Mouse (Mus musculus) neural tube, embryonic 11.5 days (tissue): ENCODE measurements at regions not wholly inside any gene's neighbourhood (a gene's known extent, or its start where the extent isn't known, plus 50 kb on each side); places are given as distances from the start of the nearest gene placed in this dataset.

Source experiments
- ATAC-seq: fragments of 200-750 bp; cut with Nextera tagmentation; 2 replicates; pipeline ENCODE4 v1.8.0; 2017; ENCODE audit warnings: moderate number of reproducible peaks, mild to moderate bottlenecking, moderate TSS enrichment, moderate library complexity; ENCODE audit not compliant: insufficient read depth, low FRiP score, low TSS enrichment
- DNase-seq: peaks from one replicate; pipeline ENCODE4 v3.0.0-alpha.2; 2015; ENCODE audit warnings: low spot score
- H3K27ac ChIP-seq: fragments of 300-500 bp; sonication (generic); 2 replicates; pipeline ENCODE4 v1.5.1; 2014; ENCODE audit warnings: low read depth, mild to moderate bottlenecking, low read length
- H3K27me3 ChIP-seq: fragments of 300-500 bp; sonication (generic); 2 replicates; pipeline ENCODE4 v1.6.1; 2014; ENCODE audit warnings: mild to moderate bottlenecking, low read length, mixed read lengths; ENCODE audit not compliant: control insufficient read depth, insufficient read depth
- H3K36me3 ChIP-seq: fragments of 300-500 bp; sonication (generic); 2 replicates; pipeline ENCODE4 v1.6.1; 2014; ENCODE audit warnings: mild to moderate bottlenecking, low read length, moderate library complexity, mixed read lengths; ENCODE audit not compliant: control insufficient read depth, insufficient read depth
- H3K4me1 ChIP-seq: fragments of 300-500 bp; sonication (generic); 2 replicates; pipeline ENCODE4 v1.6.1; 2014; ENCODE audit warnings: low read length, mixed read lengths; ENCODE audit not compliant: control insufficient read depth, insufficient read depth
- H3K4me2 ChIP-seq: fragments of 300-500 bp; sonication (generic); 2 replicates; pipeline ENCODE4 v1.6.1; 2014; ENCODE audit warnings: low read depth, mild to moderate bottlenecking, moderate library complexity
- H3K4me3 ChIP-seq: fragments of 300-500 bp; sonication (generic); 2 replicates; pipeline ENCODE4 v1.5.1; 2014; ENCODE audit warnings: low read depth, low read length
- H3K9ac ChIP-seq: fragments of 300-500 bp; sonication (generic); 2 replicates; pipeline ENCODE4 v1.6.1; 2014; ENCODE audit warnings: mild to moderate bottlenecking, low read length
- H3K9me3 ChIP-seq: fragments of 300-500 bp; sonication (generic); 2 replicates; pipeline ENCODE4 v1.6.1; 2016; ENCODE audit warnings: low read length; ENCODE audit not compliant: control insufficient read depth
- WGBS: fragments of 180-500 bp; shearing (Covaris S2); extraction: QIAGEN DNeasy Blood & Tissue Kit; methylation state at CpG from one replicate; pipeline ENCODE4 v1.1.7; 2014; 5-methylcytosine and 5-hydroxymethylcytosine counted together

DNA sequence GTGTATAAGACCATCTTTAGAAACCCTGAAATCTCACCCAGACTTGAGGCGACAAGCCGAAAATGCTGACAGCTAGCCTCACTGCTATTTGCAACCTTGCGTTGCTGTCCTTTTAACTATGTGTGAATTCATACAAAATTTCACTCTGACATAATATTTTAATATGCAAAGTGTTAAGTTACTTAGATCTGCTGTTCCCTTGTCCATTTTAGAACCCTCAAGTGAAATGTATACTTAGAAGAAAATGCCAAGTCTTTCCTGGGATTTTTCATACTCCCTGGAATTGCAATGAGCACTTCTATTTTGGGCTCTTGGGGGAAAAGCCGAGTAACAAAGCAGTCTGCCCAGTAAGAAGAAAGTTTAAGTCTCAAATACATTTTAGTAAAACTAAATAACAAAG is 150.0 kb upstream of the Cttnbp2 start:
- DNase-seq (no peak), ATAC-seq (no peak)
- Histone ChIP-seq H3K9me3 (no peaks in the 10 kb centered on the region), H3K27ac (no peak overlapping the region), H3K36me3 (no peaks in the 10 kb centered on the region), H3K9ac (no peak overlapping the region), H3K4me3 (no peak overlapping the region), H3K4me1 (no peaks in the 10 kb centered on the region), H3K4me2 (no peak overlapping the region), H3K27me3 (no peaks in the 10 kb centered on the region)
- 91% methylated on average over 4 of the region's 4 CpGs for WGBS

DNA sequence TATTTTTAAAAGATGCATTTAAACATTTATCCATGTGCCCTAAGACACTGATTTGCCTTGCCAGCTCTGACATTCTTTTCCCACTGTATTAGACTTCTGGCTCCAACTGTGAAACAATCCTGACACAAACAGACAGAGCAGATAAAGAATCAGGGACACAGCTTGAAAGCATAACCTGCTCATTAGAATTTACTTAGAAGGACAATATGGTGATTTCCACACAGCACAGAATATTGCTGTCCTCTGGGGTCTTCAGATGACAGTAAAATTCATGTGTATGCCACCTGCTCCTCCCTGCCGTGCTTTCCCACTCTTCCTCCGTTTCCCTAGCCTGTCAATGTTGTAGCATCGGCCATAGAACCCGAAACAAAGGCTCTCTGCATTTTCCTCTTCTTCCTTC is 151.3 kb upstream of the Cttnbp2 start:
- no peak for DNase-seq
- Histone ChIP-seq H3K9me3 (no peaks in the 10 kb centered on the region), H3K36me3 (no peaks in the 10 kb centered on the region), H3K4me1 (no peaks in the 10 kb centered on the region), H3K9ac (no peak overlapping the region), H3K4me2 (no peak overlapping the region), H3K27me3 (no peaks in the 10 kb centered on the region), H3K4me3 (no peak overlapping the region), H3K27ac (no peak overlapping the region)
- WGBS = 74% methylated on average over 4 of the region's 4 CpGs
- peak; percentile 48; the same call in 1 of the 2 replicates for ATAC-seq

- no peaks in the 10 kb centered on the region for H3K9me3 ChIP-seq
- no peak overlapping the region for H3K4me2 ChIP-seq
- no peak overlapping the region for H3K9ac ChIP-seq
- no peak for DNase-seq
- no peaks in the 10 kb centered on the region for H3K4me1 ChIP-seq
- no peak overlapping the region for H3K4me3 ChIP-seq
- no peaks in the 10 kb centered on the region for H3K27me3 ChIP-seq
- 81% methylated on average over 4 of the region's 4 CpGs for WGBS
- H3K36me3 ChIP-seq = no peaks in the 10 kb centered on the region
- H3K27ac ChIP-seq = no peak overlapping the region
- no peak for ATAC-seq
Measured at GRCm38 (mm10) chr6:18666543-18666942, 151.9 kb upstream of the Cttnbp2 start.

- no peak for ATAC-seq
- WGBS = 74% methylated on average over 1 of the region's 1 CpGs
- Histone ChIP-seq H3K27me3 (no peaks in the 10 kb centered on the region), H3K4me1 (no peaks in the 10 kb centered on the region), H3K4me3 (no peak overlapping the region), H3K4me2 (no peak overlapping the region), H3K9ac (no peak overlapping the region), H3K27ac (no peak overlapping the region), H3K36me3 (no peaks in the 10 kb centered on the region), H3K9me3 (no peaks in the 10 kb centered on the region)
- no peak for DNase-seq
Measured at GRCm38 (mm10) chr6:18670677-18671076, 156.0 kb upstream of the Cttnbp2 start.

DNA sequence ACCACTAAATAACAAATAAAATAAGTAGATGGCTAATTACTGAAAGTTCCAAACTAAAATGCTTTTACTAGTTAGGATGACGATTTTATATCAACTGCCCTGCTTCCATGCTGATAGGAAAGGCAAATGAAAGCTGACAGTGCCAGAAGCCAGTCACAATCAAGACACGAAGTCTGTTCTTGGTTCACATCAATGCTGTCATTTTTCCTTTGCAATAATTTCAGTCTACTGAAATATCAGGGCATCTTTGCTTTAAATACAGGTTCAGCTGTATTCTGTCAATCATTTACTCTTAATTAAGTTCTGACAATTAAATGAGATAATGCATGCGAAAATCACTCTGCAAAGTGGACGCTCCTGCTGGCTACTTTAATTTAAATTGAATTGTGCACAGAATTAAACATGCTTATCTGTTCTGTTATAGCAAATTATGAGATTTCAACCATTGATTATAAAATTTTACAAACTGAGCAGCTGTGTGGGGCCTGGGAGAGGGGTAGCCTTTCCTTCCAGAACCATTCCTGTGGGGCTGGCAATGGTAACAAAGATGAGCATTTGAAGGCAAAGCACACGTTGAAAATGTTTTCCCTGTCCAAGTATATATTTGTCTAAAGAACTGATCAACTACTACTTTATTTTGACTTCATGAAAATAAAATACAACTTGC is 160.1 kb upstream of the Cttnbp2 start:
- H3K4me1 ChIP-seq = no peaks in the 10 kb centered on the region
- no peak overlapping the region for H3K4me3 ChIP-seq
- H3K27ac ChIP-seq = no peak overlapping the region
- no peaks in the 10 kb centered on the region for H3K27me3 ChIP-seq
- 86% methylated on average over 5 of the region's 5 CpGs for WGBS
- ATAC-seq (no peak), DNase-seq (no peak)
- no peak overlapping the region for H3K4me2 ChIP-seq
- H3K36me3 ChIP-seq = no peaks in the 10 kb centered on the region
- no peaks in the 10 kb centered on the region for H3K9me3 ChIP-seq
- H3K9ac ChIP-seq = no peak overlapping the region

DNA sequence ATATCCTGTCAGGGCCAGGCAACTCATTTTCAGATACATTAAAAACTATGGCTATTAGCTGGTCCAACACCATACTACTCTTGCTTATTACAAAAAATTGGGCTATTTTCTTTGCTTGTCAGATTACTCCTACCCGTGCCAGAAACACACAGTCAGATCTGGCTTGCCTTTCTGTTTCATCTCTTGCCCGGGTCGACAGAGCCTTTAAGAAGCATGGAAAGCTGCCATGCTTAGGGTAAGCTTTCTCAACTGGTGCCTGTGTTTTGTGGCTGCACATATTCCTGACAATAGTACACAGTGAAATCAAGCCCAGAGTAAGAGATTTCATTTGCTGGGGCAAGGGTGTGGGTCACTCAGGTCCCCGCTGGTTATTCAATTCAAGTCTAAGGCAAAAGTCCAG is 162.5 kb upstream of the Cttnbp2 start:
- H3K4me3 ChIP-seq = no peak overlapping the region
- no peaks in the 10 kb centered on the region for H3K27me3 ChIP-seq
- WGBS = 92% methylated on average over 4 of the region's 4 CpGs
- H3K27ac ChIP-seq = no peak overlapping the region
- DNase-seq (no peak), ATAC-seq (no peak)
- H3K4me2 ChIP-seq = no peak overlapping the region
- no peak overlapping the region for H3K9ac ChIP-seq
- no peaks in the 10 kb centered on the region for H3K9me3 ChIP-seq
- no peaks in the 10 kb centered on the region for H3K36me3 ChIP-seq
- no peaks in the 10 kb centered on the region for H3K4me1 ChIP-seq

DNA sequence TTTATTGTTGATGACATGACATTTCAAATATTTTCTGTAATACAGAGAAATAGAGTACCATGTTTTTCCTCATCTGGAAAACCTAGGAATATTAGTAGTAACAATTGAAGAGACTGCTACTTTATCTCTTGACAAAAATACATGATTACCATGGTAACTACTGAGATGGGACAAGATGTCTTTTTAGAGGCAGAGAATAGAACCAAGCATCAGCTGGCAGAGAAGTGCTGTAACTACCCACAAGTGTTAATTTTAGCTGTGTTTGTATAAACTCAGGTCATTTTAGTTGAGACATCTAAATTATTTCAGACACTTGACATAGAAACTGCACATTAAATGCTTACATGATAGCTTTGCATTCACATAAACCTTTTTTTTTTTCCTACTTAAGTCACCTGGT is 166.1 kb upstream of the Cttnbp2 start:
- Histone ChIP-seq H3K4me1 (no peaks in the 10 kb centered on the region), H3K4me3 (no peak overlapping the region), H3K27me3 (no peaks in the 10 kb centered on the region), H3K36me3 (no peaks in the 10 kb centered on the region), H3K9me3 (no peaks in the 10 kb centered on the region), H3K9ac (no peak overlapping the region), H3K27ac (no peak overlapping the region), H3K4me2 (no peak overlapping the region)
- DNase-seq (no peak), ATAC-seq (no peak)

GRCm38 (mm10) chr6:18682043-18682442 is 166.3 kb upstream of the Lsm8 start:
- H3K4me2 ChIP-seq = no peak overlapping the region
- DNase-seq = no peak
- no peak overlapping the region for H3K27ac ChIP-seq
- H3K36me3 ChIP-seq = no peaks in the 10 kb centered on the region
- WGBS = 74% methylated on average over 6 of the region's 6 CpGs
- H3K9me3 ChIP-seq = no peaks in the 10 kb centered on the region
- no peaks in the 10 kb centered on the region for H3K27me3 ChIP-seq
- H3K4me1 ChIP-seq = no peaks in the 10 kb centered on the region
- no peak overlapping the region for H3K4me3 ChIP-seq
- ATAC-seq = no peak
- H3K9ac ChIP-seq = no peak overlapping the region

DNA sequence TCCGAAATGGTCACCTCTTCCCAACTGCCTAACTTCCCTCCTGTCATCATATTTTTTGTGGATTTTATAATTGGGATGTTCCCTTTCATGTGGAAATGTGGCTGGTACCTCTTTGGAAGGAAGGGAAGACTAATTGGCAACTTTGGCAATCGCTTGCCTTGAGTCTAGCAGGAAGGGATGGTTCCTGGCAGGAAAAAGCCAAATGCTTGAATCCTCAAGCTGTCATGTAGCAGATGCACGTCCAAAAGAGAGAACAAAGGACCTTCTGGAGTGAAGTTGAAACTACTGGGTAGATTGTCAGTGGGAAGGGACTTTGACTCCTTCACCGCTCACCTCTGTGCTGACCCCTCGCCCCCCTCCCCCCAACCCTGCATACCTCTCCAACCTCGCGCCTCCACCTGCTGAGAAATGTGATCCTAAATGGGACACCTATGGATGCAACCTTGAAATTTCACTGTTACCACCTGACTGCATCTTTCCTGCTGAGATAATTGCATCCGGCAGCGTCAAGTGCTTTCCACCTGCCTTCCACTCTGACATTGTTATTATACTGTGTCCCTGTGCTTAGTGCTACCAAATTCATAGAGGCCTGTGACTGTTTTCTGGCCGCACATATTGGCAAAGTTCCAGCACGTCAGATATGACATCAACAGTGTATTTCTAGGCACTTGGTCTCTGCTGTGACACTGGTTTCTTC is 159.6 kb upstream of the Lsm8 start:
- WGBS = 49% methylated on average over 11 of the region's 11 CpGs
- no peak for ATAC-seq
- Histone ChIP-seq H3K27ac (no peak overlapping the region), H3K9me3 (no peaks in the 10 kb centered on the region), H3K27me3 (no peaks in the 10 kb centered on the region), H3K4me3 (no peak overlapping the region), H3K4me1 (no peaks in the 10 kb centered on the region), H3K4me2 (no peak overlapping the region), H3K9ac (no peak overlapping the region), H3K36me3 (no peaks in the 10 kb centered on the region)
- DNase-seq = no peak
